Mouse (Mus musculus) MN1 (cell line): ENCODE results near the gene Rnf5.

Experiments used
- DNase-seq: peaks from one replicate; pipeline ENCODE4 v3.0.0-alpha.2; 2016; ENCODE audit warnings: low spot score

Gene Rnf5

DNA sequence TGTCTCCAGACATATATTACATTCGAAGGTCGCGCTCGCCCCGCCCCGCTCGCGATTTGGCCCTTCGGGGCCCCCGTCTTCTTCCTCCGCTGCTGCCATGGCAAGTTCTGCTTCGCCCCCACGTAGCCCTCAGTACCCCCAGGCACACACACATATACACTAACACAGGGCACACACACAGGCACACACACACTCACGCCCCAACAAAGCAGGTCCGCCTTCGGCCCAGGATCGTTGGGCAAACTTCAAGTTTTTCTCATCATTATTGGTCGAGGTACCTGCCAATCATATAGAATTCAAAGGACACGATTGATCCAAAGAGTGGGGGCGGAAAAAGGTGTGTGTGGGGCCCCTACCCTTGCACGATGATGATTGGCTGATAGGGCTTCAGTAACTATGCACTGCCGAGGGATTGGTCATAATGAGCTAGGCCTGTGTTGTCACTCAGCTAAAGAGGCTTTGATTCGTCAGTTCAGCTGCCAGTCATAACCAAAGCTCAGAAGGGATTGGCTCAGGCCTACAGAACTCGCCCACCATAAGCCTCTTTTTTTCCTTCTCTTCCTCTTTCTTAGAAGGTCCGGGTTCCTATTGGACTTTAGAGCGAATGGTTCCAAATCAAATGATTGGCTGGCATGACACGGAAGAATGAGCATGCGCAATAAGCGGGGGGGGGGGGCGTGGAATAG is at the start of gene Rnf5:
Rnf5 (minus strand) TSS at position 316 of the 686 bp plus-strand sequence.
- peak; percentile 100 for DNase-seq

DNA sequence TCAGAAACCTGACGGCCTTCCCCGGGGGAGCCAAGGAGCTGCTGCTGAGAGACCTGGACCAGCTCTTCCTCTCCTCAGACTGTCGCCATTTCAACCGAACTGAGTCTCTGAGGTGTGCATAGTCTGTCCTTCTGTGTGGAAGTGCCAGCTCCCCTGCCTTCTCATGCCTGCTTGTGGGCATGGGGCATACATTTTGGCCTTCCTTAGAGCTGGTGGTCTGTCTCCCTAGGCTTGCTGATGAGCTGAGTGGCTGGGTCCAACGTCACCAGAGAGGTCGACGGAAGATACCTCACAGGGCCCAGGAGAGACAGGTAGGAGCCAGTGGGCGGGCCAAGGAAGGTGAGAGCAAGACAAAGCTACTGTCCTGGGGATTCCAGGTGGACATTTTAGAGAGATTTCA is 49.5 kb upstream of the Rnf5 start:
- DNase-seq = no peak

DNA sequence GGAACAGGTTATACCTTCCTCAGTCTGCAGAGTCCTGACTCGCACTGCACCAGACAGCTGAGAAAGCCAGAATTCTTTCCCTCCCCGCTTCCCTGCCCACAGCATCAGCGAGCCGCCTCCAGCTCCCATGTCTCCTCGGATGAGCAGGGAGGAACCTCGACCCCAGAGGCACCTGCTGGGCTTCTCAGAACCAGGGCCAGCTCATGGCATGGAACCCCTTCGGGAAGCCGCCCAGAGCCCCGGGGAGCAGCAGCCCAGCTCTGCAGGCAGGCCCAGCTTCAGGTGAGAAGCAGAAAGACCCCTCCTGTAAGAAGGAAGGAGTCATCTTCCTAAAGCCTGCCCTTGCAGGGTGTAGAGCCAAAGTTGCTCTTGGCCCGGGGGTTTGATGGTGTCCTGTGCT is 49.1 kb upstream of the Rnf5 start:
- no peak for DNase-seq

DNA sequence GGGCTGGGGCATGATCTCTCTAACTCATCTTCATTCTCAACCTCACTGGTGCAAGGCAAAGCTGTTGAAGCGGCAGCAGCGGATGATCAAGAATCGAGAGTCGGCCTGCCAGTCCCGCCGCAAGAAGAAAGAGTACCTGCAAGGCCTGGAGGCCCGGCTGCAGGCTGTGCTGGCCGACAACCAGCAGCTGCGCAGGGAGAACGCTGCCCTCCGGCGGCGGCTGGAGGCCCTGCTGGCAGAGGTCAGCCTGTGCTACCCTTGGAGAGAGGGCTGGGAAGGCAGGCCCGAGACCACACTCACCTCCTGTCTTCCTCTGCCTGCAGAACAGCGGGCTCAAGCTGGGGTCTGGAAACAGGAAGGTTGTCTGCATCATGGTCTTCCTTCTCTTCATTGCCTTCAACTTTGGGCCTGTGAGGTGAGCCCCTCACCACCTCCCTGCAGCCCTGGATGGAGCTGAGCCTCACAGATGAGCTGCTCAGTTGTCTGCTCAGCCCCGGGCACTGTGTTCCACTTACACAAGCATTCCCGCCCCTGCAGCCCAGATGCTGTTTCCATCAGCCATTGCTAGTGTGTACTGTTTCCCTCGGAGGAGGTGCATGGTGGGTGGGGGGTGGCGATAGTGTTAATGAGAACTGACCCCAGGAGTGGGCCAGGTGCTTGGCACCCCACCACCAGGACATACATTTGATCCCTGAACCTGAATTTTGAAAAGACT is 48.2 kb upstream of the Rnf5 start:
- peak; percentile 77 for DNase-seq

DNA sequence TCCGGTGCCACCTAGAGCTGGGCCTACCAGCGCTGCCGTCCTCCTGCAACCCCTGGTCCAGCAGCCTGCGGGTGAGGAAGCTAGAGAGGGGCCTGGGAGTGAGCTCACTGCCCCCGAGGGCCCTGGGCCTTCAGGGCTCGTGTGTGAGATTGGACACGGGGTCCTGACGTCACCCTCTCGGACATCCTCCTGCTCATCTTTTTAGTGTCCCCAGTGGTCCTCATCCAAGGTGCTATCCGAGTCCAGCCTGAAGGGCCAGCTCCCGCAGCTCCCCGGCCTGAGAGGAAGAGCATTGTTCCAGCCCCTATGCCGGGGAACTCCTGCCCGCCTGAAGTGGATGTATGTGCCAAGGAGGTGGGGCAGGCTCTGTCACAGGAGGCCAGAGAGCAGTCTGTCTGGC is 47.3 kb upstream of the Rnf5 start:
- no peak for DNase-seq

DNA sequence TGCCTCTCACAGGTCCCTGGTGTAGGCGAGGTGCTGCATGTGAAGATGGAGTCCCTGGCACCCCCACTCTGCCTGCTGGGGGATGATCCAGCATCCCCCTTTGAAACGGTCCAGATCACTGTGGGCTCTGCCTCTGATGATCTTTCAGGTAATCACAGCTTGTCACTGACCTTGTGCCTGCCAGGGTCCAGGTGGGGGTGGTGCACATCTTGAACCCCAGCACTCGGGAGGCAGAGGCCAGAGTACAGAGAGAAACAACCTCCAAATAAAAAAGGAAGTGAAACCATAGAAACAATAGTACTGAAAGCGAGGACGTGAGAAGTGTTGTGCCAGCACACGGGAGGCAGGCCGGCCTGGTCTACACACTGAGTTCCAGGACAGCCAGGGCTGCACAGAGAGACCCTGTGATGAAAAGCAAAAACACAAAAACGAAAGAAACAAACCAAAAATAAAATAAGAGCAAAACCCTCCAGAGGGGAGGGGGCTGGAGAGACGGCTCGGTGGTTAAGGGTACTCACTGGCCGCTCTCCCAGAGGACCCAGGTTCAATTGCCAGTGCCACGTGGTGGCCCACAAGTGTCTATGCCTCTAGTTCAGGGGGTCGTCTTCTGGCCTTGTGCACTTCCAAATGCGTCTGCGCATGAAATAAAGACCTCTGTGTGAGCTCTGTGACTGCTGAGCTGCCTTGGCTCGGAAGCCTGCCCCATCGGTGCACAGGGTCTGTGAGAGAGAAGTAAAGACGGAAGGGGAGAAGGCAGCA is 45.8 kb upstream of the Rnf5 start:
- DNase-seq = no peak

DNA sequence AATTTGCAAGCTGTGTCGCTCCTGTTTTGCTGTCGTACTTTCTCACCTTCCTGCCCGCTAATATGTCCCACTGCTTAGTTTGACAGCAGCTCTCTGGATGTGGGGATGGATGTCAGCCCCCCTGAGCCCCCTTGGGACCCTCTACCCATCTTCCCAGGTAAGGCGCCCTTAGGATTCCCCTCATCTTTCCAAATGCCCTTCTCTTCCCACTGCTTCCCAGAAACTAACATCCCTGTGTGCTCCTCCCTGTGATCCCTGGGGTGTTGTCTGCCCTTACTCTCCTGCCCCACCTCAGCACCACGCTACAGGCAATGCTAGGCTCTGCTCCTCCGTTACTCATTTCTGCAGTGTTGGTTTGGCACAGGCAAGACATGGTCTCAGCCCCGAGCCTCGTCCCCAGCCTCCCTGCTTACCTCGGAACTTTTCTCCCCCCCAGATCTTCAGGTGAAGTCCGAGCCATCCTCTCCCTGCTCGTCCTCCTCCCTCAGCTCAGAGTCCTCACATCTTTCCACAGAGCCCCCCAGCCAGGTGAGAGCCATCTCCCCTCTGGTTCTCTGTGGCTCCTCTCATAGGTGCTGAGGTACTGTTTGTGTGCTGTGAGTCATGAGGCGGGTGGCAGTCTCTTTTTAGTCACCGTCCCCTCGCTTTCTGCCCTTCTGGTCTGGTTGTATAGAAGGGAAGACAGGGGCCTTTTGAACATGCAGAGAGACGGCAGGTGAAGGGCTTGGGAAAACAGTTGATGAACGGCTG is 44.8 kb upstream of the Rnf5 start:
- DNase-seq = no peak

DNA sequence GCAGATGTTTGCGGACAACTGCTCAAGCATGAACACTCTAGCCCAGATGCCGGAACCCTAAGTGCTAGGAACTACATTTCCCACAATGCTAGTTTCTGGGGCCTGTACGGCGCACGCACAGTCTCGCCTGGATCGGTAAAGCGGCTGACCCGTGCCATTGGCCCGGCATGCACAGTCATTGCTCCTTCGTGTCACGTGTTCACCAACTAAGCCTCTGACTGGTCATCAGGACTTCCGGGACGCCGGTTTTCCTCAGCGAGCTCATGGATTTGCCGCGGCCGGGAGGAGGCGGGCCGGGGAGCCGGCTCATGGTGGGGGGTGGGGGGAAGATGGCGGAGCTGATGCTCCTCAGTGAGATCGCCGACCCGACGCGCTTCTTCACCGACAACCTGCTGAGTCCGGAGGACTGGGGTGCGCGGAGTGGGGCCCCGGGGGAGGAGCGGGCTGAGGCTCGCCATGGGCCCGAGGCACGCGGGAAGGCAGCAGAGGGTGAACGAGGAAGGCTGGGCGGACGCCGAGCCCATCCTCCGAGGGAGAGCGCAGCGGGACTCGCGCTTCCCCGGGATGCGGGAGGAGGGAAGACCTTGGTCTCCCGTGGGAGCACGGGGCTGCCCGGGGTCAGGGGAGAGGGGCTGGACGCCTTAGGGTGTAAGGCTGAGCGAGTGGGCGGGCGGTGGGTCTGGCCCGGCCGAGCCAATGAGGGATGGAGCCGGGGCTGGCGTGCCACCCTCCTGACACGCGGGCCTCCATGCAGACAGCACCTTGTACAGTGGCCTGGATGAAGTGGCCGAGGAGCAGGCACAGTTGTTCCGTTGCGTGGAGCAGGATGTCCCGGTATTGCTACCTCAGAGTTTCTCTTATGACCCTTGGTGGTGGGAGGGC is 43.7 kb upstream of the Rnf5 start, which contains the start of gene Atf6b:
Atf6b (plus strand) TSS at position 241 of the 882 bp plus-strand sequence.
- DNase-seq = peak; percentile 98

DNA sequence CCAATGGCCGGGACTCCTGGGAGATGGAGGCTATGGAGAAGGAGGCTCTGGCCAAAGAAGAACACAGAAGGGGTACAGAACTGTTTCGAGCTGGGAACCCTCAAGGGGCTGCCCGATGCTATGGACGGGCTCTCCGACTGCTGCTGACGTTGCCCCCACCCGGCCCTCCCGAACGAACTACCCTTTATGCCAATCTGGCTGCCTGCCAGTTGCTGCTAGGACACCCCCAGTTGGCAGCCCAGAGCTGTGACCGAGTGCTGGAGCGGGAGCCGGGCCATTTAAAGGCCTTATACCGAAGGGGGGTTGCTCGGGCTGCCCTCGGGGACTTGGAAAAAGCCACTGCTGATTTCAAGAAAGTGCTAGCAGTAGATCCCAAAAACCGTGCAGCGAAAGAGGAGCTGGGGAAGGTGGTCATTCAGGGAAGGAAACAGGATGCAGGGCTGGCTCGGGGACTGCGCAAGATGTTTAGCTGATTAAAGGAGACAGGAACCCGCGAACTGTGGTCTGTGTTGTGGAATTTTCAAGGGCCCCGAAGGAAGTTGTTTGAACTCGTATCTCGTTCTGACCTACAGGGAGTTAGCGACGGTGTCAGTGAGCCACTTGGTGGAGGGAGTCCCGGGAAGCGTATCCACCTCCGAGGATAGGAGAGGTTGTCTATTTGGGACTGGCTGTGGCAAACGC is 42.5 kb upstream of the Rnf5 start:
- no peak for DNase-seq

DNA sequence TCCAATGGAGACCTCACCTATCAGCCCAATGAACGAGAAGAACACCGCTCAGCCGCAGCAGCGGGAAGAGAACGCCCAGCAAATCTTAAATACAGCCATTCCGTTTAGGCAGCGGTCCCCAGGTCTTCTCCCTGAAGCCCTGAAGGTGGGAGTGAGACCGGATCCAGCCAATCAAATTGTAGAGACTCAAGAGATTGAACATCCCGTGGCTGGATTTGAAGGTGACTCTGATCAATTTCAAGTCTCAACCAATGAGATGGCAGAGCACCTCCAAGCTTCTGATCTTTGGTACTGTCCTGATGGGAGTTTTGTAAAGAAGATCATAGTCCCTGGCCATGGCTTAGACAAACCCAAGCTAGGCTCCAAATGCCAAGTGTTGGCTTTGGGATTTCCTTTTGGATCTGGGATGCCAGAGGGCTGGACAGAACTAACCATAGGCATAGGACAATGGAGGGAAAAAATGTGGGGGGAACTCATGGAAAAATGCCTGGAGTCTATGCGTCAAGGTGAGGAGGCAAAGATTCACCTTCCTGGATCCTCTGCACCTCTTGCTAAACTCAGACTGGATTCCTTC is 41.9 kb upstream of the Rnf5 start:
- DNase-seq = peak; percentile 42

DNA sequence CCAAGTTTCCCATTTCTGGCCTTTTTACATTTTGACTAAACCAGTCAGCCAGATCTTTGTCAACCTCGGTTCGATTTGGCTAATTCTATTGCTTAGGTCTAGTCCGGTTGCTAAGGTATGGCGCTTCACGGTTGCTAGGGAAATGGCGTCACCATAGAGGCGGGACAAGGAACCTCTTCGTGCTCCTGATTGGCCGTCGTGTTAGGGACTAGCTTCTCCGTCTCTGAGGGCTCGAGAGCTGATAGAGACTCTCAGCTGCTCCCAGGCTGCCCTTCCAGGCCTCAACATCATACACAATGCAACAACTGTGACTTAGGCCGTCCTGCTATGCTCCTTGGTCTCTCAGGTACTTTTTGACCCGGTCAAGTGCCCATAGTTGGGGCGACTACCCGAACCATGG is 41.1 kb upstream of the Rnf5 start, which contains the start of gene Fkbpl:
Fkbpl (plus strand) TSS at position 157 of the 400 bp plus-strand sequence.
- peak; percentile 99 for DNase-seq

DNA sequence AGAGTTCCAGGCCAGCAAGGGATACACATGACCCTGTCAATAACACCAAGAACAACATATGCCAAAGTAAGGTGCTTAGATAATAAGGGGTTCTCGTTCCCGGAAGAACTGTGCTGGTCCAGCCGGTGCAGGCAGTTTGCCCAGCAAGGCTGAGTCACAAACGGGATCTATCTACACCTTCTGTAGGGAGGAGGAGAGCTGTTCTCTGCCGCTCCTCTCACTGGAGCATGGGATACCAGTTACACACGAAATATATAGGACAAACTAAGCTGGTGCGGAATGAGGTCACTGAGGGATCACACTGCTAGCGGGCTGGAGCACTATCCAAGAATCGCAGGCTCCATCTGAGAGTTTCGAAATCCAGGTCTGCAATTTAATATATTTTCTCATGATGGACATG is 40.5 kb upstream of the Rnf5 start:
- DNase-seq = peak; percentile 67

DNA sequence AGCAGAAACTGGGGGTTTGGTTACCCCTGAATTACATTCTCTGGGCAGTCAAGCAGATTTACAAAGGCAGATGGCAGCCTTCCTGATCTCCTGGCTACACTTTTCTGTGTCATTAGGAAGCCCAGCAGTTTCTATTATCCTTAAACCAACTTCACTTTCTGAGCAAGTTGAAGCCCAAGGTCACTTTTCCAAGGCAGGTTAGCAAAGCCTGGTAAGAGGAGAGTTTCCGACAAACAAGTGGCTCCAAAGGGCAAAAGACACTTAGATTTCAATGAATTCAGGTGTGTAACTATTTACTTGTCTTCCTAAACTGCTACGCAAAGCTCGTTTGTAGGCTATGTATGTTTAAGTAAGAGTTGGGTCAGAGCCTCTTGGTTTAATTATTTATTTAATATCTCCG is 39.9 kb upstream of the Rnf5 start:
- no peak for DNase-seq

DNA sequence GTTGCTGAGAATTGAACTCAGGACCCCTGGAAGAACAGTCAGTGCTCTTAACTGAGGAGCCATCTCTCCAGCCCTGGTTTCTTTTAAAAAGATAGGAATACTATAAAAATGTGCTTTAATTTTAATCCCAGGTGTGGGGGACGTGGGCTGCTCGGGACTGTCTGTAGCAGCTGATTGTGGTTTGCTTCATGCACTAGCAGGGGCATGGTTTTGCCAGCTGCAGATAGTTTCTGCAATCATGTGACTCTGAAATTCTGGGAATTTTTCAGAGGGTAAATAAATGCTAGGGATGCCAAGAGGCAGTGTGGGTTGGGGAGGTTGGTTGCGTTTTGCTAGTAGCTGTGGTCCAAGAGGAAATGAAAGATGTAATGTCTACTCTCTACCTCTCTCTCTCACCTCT is 38.5 kb upstream of the Rnf5 start:
- no peak for DNase-seq

DNA sequence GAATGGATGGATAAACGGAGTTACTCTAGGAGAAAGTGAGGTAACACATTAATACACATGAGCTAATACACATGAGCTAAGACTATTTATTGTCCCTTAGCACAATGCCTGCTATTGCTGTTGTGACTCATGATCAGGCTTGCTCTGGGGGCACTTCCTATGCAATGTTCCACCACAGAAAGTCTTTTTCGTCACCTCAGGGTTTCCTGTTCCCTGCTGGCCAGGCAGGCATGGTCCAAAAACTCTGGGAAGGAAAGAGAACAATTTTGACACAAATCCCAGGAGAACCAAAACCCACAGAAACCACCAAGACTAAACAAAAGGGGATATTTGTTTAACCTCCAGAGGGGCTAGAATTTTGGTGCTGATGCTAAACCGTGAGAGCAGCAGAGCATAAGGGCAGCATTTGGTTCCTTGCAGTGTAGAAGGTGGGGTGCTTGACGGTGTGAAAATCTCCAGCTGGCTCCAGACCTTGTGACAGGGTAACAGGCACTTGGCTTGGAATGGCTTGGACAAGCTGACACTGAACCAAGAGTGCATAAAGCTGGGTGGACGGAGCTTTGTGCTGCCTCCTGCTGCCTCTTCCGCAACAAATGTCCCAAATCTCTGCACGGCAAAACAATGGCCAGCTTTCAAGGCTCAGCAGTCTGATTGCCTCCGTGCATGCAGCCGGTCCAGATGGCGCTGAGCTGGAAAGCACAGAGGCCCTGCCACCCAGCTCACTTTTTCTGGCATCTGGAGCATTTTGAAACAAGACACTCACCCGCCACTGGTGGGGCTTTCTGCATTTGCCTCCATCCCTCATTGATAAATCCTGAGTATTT is 37.5 kb upstream of the Rnf5 start:
- no peak for DNase-seq

DNA sequence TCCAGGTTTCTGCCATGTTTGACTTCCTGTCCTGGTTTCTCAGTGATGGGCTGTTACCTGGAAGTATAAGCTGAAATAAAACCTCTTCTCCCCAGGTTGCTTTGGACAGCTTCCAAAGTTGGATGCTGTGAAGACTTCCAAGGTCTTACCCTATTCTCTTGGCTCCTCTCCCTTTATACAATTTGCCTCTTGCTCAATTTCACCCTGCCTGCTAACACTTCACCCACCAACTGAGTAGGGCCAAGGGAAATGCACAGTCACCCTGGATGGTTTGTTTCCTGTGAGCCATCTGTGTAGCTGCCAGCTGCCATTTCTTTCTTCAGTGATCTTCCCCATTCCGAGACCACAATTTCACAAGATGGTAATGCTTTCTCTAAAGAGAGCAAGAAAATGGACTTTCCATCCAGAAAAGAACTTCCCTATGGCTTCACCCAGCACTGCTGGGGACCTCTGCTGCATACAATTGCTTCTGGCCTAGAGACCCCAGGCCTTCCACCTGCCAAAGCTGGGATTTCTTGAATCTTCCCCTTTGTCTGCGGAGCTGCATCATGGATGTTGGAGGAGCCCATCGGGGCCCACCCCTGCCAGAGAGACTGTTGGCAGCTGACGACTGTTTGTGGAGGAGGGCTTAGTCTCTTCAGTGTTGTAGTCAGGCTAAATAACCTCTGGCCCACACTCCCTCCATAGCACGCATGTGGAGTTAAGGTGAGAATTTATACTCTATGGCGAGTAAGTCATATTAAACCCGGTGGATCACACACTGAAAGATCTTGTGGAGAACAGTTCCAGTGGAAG is 36.2 kb upstream of the Rnf5 start:
- no peak for DNase-seq

DNA sequence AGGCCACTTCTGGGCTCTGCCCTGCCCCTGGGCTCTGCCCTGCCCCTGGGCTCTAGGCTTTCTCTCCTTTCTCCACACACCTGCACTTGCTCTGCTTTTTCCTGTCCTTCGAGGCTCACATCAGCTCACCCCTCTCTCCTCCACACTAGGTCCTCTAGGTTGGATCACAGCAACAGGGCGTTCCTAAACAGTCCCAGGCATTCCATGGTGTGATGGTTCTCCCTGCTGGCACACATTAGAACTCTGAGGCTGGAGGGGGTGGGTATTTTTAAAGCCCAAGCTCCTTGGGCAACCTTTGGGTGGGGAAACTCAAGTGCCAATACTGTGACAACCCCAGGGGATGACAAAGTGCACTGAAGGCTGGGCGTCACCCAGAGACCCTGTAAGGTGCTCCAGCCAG is 34.0 kb upstream of the Rnf5 start:
- DNase-seq = no peak

DNA sequence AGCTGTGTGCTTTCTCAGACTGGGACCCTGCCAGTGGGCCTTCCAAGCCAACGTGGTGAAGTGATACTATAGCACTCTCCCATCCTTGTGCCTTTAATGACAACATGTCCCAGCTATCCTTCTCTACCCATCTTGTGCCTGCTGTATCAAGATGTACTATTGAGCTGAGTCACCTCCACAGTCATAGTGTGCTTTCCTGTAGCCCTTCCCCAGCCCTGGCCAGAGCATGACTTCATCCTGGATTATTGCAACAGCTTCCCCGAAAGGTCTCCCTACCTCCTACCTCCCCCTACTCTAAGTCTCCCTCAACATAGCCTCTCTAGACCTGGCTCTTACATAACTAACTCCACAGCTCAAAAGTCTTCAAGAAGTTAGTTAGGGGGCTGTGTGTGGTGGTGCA is 32.2 kb upstream of the Rnf5 start:
- no peak for DNase-seq
